Mouse (Mus musculus) urinary bladder, adult 18-20 months (tissue): Measurements from ENCODE around the gene Rpl41.
"Not testable (repeated sequence)": the region's sequence is repeated elsewhere in the genome, so short reads cannot be mapped to it uniquely, and the experiment has no call there.

ENCODE experiments used
- DNase-seq, 2 experiments: peaks; one replicate each; pipeline ENCODE4 v3.0.0; 2022; ENCODE audit warnings: low spot score in 2 of 2, mixed read lengths in 2 of 2

Gene Rpl41

DNA sequence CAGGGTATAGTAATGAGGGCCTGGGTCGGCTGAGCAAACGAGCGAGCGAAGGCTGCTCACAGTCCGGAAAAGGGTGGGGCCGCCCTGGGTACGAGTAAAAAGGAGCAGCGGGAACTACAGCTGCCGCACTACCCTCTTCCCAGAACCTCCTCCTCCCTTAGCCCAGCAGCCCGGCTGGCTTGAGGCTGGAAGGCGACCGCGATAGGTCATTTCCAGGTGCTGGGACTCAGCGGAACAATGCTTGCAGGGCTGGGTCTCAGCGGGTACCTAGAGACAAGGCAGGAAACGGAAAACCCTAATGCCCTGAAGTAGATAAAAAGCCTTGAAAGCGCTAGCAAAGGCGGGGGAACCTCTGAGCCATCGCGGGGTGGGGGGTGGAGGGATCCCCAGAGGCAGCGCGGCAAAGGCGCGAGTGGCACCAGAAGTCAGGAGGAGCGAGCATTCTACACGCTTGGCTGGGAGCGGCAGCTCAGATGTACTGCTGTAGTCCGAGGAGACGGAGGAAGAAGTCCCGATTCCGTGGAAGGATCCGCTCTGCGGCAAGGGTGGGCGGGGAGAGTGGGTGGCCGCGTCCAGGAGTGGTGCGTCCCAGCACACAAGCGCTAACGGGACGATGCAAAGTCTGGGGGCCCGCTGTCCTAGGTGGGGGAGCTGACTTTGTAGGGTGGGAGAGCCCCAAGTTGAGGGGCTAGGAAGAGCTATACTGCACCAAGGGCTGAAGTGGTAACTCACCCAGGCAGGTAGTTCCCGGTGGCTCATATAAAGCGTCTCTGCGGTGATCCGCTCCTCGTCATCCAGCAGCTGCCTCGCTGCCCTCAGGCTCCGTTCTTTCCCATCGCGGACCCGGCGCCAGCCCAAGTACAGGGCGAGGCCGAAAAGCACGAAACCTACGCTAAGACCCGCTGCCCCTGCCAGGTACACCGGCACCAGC lies 24.1 kb downstream of the Rpl41 start:
- peak in 1 of 2 experiments; percentile 66 for DNase-seq

DNA sequence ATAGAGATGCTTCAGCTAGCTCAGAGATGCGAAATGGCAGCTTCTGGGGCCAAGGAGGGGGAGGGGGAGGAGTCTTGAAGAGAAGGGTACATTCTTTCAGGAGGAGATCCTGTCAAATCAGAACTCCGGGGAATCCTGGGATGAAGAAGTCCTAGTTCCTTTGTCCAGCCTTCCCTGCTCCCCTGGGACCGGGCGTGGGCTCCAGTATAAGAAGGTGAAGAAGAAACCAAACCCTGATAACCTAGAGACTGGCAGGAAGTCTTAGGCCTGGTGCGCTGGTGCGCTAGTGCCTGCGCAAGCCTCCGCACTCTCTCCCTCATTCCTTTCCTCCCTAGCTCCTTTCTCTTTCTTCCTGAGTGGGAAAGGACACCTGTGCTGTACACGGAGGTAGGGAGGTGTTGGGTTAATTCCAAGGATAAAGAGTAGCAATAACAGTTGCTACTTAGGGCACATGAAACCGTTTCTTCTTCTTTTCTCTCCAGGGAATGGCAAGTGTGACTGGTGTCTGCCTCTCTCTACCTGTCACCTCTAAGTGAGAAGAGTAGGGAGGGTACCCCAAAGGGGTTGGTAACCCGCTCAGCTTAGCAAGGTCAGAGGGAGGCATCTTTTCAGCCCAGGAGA lies 24.9 kb downstream of the Rpl41 start:
- no peak for DNase-seq

DNA sequence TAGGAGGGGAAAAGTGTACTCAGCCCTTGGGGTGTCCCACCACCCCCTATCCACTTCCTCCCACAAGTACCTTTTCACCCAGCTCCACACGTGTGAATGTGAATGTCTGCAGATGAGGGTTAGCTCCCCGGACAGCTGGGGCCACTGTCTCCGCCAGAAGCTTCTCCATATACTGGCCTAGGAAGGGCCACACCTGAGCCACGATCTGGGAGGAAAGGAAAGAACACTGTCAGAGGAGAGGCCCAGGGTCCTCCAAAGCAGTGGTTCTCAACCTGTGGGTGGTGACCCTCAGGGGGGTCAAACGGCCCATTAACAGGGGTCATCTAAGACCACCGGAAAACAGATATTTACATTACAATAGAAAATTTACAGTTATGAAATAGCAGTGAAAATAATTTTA lies 26.8 kb downstream of the Rpl41 start:
- DNase-seq: no peak

DNA sequence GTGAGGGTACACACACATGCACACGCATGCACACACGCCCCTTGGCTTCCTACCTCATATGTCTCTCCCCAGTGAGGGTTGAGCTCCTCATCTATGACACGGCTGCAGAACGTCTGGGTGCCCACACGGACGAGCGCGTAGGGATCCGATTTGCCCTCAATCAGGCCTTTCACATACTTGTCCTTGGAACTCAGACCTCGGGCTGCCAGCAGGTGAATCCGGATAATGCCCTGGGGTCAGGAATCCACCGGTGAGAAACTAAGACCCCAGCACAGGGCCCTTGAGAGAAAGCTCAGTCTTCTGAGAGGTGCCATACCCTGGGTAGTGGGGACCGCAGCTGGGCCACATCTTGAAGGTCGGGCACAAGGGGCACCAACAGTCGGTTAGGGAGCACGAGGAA lies 28.5 kb downstream of the Rpl41 start:
- DNase-seq: no peak

DNA sequence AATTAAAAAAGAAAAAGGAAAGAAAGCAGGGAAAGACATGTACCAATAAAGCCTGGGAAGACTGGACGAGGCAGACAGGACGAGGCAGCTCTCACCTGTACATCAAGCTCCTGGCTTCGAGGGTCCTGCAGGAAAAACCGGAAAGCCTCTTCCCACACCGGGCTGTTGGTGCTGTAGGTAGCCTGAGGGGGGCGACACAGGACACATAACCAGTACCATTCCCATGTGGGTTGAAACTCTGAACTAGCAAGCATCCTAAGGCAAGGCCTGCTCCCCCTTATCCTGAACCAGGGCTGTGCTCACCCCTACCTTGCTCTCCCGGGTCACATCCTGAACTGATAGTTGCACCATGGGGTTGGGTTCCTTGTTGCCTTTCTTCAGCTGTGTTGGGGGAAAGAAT lies 30.3 kb downstream of the Rpl41 start:
- DNase-seq: no peak

DNA sequence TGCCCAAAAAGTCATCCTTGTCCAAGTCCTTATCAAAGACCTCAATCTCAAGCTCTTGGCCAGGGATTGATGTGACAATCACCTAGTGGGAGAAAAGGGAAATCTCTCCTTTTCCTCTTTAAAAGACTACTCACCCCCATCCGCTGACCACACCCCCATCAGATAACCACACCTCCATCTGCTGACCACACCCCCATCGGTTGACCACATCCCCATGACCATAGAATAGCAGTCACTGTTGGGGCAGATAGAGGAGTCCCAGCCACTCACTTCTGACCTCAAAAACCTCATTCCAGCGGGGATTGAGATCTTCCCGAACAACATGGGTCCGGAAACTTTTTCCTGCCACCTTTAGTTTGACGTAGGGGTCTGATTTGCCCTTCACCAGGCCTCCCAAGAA lies 32.4 kb downstream of the Rpl41 start:
- no peak for DNase-seq

DNA sequence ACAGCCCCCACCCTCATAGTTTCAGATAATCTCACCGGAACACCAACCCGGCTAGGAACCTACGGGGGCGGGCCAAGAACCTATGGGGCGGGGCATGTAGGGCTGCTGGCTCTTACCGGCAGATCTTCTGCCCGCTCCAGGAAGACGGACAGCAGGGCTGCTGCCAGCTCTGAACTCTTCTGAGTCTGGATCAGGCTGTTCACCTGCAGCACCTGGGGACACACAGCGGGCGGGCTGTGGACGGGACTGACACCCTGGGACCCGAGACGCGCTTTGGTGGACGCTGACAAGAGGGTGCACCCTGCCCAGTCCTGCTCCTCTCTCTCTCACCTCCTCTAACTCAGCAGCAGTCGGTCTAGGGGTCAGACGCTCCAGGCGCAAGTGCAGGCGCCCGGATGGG lies 33.1 kb downstream of the Rpl41 start:
- no peak for DNase-seq

DNA sequence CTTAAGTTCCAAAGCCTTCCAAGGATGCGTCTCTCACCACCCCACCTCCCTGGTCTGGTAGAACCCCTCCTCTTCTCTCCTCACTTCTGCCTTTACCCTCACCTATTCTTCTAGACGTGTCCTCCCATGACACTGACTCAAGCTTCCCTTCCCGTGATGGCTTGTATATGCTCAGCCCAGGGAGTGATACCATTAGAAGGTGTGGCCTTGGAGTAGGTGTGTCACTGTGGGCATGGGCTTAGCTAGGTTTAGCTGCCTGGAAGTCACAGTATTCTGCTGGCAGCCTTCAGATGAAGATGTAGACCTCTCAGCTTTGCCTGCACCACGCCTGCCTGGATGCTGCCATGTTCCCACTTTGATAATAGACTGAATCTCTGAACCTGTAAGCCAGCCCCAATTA lies 34.1 kb downstream of the Rpl41 start:
- DNase-seq: no peak

DNA sequence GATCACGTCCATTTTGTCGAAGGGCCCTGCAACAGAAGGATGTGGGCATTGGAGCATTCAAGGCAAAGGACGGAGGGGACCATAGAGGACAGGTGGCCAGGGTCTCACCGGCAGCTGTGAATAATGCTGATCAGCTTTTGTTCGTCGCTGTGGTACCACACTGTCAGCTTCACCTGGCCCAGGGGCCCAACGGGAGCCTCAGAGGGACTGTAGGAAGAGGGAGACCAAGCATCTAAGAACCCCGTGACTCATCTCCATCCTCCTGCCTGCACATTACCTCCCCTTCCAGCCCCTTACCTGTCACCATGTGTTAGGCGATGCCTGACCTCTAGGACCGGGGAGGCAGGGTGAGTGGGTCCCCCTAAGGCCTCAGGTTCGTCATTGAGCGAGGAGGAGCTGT lies 37.3 kb downstream of the Rpl41 start:
- no peak for DNase-seq

DNA sequence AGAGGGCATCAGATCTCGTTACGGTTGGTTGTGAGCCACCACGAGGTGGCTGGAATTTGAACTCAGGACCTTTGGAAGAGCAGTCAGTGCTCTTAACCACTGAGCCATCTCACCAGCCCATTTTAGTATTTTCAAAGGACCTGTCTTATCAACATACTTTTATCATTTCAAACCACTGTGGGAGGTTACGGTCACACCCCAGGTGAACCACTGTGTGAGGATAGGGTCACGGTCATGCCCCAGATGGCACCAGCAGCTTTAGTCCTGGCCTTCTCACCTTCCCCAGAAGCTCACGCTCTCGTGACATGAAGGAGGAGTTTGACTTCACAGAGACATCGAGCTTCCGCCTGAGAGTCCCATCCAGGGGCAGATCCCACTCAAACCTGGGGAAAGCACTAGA lies 37.9 kb downstream of the Rpl41 start:
- DNase-seq: no peak

DNA sequence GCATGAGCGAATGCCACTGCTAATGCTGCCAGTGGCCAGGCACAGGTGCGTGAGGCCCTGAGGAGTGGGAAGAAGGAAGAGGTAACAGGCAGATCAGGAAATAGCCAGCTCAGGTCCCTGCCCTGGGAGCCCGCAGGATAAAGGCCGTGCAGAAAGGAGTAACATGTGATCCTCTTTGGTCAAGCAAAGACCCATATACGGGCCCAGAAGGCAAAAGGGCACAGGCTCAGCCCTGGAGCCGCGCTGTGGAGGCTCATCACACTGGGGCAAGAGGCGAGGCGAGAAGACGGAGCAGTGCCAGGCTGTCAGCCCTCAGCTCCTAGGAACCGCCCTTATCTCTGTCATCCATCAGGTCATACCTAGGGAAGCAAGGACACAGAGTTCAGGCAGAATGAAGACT lies 38.8 kb downstream of the Rpl41 start:
- DNase-seq: no peak

DNA sequence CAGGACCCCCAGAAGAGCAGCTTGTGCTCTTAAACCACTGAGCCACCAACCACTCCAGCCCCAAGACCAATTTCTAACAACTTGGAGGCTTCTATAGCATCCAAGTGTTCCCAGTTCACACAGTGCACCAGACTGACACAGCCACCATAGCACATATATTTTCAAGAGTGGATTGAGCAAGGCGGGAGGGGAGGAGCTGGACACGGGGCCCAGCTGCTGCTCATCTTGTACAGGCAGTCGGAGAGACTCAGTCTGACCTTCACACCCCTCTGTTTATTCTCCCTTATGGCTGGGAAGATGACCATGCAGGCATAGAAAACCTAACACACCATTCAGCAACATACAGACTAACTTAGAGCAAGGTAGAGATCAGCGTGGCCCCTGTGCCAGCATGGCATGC lies 39.3 kb downstream of the Rpl41 start:
- no peak for DNase-seq

DNA sequence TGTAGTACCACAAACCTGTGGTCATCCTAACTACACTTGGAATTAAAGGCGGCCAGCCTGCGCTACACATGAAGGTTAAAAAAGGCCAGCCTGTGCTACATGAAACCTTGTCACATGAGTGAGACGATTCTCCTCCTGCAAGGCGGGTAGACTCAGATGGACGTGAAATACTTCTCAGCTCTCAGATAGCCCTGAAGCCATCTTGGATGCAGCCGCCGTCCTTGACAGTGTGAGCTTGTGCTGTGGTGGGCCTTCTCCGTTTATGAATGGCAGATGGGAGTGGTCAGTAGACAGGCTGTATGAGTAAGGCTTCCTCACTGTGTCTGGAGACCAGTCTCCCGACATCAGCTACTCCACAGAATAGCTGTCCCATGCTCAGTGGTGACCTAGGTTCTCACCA lies 39.9 kb downstream of the Rpl41 start:
- DNase-seq: no peak

DNA sequence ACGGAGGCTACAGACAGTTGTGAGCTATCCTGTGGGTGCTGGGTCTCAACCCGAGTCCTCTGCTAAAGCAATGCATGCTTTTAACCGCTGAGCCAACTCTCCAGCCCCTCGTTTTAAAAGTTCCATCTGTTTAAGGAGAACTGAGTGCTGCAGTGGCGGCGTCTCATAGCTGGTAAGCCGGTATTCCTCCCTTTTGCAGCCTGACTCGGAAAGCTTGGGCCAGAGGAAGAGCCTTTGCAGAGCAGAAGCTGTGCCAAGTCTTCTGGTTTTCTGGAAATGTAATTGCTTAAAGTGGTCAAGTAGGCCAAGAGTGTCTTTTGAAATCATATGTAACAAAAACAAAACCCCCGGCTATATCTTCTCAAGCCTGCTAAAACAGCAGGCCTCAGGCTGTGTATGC lies 40.8 kb downstream of the Rpl41 start:
- DNase-seq: no peak

DNA sequence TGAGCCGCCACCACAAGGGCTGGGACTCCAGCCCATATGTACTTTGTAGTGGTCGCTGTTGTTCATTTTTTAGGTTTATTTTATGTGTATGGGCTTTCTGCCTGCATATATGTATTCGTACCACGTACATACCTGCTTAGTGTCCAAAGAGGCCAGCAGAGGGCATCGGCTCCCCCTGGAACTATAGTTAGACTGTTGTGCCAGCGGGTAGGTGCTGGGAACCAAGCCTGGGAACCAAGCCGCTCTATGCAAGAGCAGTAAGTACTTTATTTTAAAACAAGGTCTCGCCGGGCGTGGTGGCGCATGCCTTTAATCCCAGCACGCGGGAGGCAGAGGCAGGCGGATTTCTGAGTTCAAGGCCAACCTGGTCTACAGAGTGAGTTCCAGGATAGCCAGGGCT lies 43.1 kb downstream of the Rpl41 start:
- DNase-seq: no peak

DNA sequence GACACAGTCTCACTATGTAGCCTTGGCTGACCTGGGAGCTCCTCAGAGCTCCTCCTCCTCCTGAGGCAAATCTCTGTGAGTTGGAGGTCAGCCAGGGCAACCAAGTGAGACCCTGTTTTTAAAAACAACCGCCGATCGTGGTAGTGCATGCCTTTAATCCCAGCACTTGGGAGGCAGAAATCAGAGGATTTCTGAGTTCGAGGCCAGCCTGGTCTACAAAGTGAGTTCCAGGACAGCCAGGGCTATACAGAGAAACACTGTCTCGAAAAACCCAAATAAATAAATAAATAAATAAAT lies 43.8 kb downstream of the Rpl41 start:
- not testable (repeated sequence) for DNase-seq

DNA sequence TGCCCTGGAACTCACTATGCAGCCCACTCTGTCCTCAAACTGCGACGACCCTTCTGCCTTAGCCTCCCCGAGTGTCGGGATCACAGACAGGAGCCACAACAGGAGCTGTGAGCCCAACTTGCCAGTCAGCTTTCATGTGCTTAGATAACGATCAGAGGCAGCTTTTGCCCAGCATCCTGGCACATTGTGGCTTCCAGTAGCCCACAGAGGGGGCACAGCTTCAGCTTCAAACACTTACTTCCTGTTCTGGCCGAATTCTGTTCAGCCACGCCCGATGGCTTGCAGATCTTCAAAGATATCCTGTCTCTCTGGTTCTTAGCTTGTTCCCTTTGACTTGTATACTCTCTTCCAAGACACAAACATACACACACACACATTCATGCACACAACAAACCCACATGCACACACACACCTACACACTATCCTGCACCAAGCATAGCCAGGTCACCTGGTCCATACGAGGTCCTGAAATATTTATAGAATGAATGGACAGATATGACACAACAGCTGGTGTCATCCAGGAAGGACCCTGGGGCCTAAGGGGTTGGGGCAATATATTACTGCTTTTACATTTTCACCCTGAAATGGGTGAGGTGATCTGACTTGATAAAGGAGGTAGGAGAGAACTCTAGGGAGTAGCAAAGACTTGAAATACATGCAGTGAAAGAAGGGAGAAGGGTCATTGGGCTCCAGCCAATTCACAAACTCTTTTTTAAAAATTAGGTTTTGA lies 44.3 kb downstream of the Rpl41 start:
- DNase-seq: no peak

DNA sequence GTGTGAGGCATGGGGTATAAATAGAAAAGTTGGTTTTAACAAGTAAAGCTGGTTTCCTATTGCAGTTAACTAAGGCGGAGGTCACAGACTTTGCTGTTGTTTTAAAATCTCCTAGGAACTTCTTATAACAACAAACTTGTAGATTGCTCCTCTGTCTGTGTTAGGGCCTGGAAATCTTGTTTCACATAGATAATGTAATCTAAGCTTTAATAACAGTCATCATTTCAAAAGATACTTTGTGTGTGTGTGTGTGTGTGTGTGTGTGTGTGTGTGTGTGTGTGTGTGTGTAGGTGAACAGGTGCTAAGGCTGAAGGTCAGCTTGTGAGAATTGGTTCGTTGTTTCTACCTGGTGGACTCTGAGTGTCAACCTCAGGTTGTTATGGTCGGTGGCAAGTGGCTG lies 45.1 kb downstream of the Rpl41 start:
- DNase-seq: no peak

DNA sequence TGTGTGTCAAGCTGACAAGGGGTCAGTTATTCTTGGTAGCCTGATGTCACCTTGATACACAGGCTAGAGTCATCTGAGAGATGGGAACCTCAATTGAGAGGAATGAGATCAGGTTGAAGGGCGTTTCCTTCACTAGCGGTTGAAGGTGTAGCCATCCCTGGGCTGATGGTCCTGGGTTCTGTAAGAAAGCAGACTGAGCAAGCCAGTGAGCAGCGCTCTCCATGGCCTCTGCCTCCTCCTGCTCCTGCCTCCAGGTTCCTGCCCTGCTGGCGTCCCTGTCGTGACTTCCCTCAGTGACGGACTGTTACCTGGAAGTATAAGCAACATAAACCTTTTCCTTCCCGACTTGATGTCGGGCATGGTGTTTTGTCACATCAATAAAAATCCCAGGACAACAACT lies 45.6 kb downstream of the Rpl41 start:
- DNase-seq: no peak

DNA sequence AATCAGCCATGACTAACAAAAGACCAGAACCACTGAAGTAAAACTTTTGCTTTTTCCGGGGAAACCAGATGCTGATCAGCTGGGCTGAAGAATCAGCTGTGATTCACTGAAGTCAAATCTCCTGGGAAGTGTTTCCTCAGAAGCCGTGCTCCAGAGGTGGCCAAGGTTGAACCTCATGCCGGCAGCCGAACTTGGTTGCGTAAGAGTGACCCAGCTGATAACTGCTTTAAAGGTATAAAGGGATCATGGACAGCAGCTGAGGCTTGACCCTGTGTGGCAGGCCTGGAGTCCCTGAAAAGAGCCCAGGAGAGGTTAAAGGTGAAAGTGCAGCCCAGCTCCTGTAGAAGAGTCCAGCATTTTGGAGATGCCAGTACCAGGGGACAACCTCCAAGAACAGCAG lies 46.8 kb downstream of the Rpl41 start:
- DNase-seq: no peak

DNA sequence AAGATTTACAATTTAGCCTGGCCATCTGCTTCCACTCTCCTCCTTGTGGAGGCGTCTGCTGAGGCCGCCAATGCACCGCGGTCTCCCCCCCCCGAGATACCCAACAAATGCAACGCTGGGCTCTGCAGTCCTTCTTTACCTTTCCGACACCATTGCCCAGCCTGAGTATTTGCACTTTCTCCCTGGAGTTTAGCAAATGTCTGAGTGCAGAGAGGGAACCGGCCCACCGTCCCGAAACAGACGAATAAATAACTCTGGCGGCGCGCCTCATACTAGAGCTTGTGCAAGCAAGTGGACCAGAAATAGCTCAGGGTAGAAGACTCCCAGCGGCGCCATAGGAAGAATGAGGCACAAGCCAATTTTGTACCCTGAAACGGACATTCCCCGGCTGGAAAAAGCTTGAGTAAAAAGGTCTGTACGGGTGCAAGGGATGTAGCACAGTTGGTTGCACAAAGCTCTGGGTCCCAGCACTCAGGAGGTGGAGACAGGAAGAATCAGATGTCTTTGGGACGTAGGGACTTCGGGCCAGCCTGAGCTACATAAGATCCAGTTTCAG lies 49.9 kb downstream of the Rpl41 start:
- DNase-seq: peak; percentile 56 to 57

DNA sequence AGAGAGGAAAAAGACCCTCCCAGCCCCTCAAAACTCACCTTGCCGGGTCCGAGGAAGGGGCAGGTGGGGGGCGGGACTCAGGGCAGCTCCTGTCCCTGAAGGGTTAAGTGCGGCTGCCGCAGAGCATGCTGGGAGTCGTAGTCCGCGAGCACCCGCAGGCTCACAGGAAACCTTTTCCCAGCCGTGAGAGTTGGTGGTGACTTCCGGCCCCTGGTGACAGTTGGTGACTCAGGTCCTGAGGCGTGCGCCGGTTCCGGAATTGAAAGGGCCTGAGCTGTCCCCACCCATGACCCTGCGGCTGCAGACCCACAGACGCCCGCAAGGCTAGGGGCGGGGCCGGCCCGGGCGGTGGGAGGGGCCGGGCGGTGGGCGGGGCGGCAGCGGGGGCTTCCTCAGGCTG lies 50.5 kb downstream of the Rpl41 start, which contains the start of gene Myl6b:
TSS of gene Myl6b (minus strand) at position 96 of the 400 bp plus-strand sequence.
- DNase-seq: peak; percentile 87 to 94
